Mouse (Mus musculus) embryonic facial prominence, embryonic 10.5 days (tissue): ENCODE measurements around the gene Cplx1. TPM values are rescaled to one million over a fixed set of nuclear protein-coding genes. Genes with fewer than 3 reads are reported as not detected.

ENCODE experiments used
- DNase-seq: peaks from one replicate; pipeline ENCODE4 v3.0.0-alpha.2; 2017; ENCODE audit warnings: low spot score
- H3K27ac ChIP-seq: fragments of 300-500 bp; sonication (generic); replicated peaks from 2 replicates; pipeline ENCODE4 v1.5.1; 2016; ENCODE audit warnings: mild to moderate bottlenecking
- H3K27me3 ChIP-seq: fragments of 300-500 bp; sonication (generic); replicated peaks from 2 replicates; pipeline ENCODE4 v1.6.1; 2016; ENCODE audit warnings: low read depth, mild to moderate bottlenecking; ENCODE audit not compliant: poor library complexity, severe bottlenecking
- H3K36me3 ChIP-seq: fragments of 300-500 bp; sonication (generic); replicated peaks from 2 replicates; pipeline ENCODE4 v1.6.1; 2016; ENCODE audit warnings: mild to moderate bottlenecking, moderate library complexity
- H3K4me1 ChIP-seq: fragments of 300-500 bp; sonication (generic); 2 replicates; pipeline ENCODE4 v1.6.1; 2016
- H3K4me3 ChIP-seq: fragments of 300-500 bp; sonication (generic); 2 replicates; pipeline ENCODE4 v1.5.1; 2016; ENCODE audit warnings: mild to moderate bottlenecking, moderate library complexity
- H3K9me3 ChIP-seq: fragments of 300-500 bp; sonication (generic); 2 replicates; pipeline ENCODE4 v1.6.1; 2016; ENCODE audit warnings: mild to moderate bottlenecking
- WGBS: fragments of 180-500 bp; shearing (Covaris S2); methylation state at CpG from one replicate; pipeline ENCODE4 v1.1.7; 2016; 5-methylcytosine and 5-hydroxymethylcytosine counted together
- polyA plus RNA-seq: library from polyadenylated mRNA; unstranded; fragments of >200 nt; fragmentation: Nextera tagmentation; extraction: Ambion mirVana; gene quantifications from 2 replicates; pipeline ENCODE4 v1.2.1, GENCODE M21; 2016

The Cplx1 gene
- polyA plus RNA-seq, 1 experiment from 2014 or later = 4.0 TPM

- H3K27me3 ChIP-seq = peaks cover 45% of the 10 kb centered on the region
- DNase-seq = no peak
- H3K36me3 ChIP-seq = no peaks in the 10 kb centered on the region
- H3K4me1 ChIP-seq = peaks cover 15% of the 10 kb centered on the region
- H3K27ac ChIP-seq = no peak overlapping the region
- 92% methylated on average over 5 of the region's 5 CpGs for WGBS
- H3K9me3 ChIP-seq = no peaks in the 10 kb centered on the region
- no peak overlapping the region for H3K4me3 ChIP-seq
Measured at GRCm38 (mm10) chr5:108547636-108548035, 2.2 kb downstream of the Cplx1 start.

- WGBS = 72% methylated on average over 7 of the region's 7 CpGs
- no peaks in the 10 kb centered on the region for H3K36me3 ChIP-seq
- no peaks in the 10 kb centered on the region for H3K4me1 ChIP-seq
- H3K4me3 ChIP-seq = no peak overlapping the region
- no peak overlapping the region for H3K27ac ChIP-seq
- peaks cover 14% of the 10 kb centered on the region for H3K27me3 ChIP-seq
- no peak for DNase-seq
- H3K9me3 ChIP-seq = no peaks in the 10 kb centered on the region
Measured at GRCm38 (mm10) chr5:108543516-108544291, 6.1 kb downstream of the Cplx1 start.

GRCm38 (mm10) chr5:108534188-108534587 is 15.6 kb downstream of the Cplx1 start:
- Histone ChIP-seq H3K36me3 (no peaks in the 10 kb centered on the region), H3K27me3 (no peaks in the 10 kb centered on the region), H3K4me3 (no peak overlapping the region), H3K9me3 (peaks cover 13% of the 10 kb centered on the region), H3K4me1 (no peaks in the 10 kb centered on the region), H3K27ac (no peak overlapping the region)
- DNase-seq = no peak
- WGBS = 96% methylated on average over 2 of the region's 2 CpGs

- Histone ChIP-seq H3K4me3 (no peak overlapping the region), H3K9me3 (no peaks in the 10 kb centered on the region), H3K36me3 (no peaks in the 10 kb centered on the region), H3K27ac (no peak overlapping the region), H3K4me1 (peaks cover 3% of the 10 kb centered on the region), H3K27me3 (no peaks in the 10 kb centered on the region)
- 82% methylated on average over 3 of the region's 3 CpGs for WGBS
- no peak for DNase-seq
Measured at GRCm38 (mm10) chr5:108522597-108522996, 27.2 kb downstream of the Cplx1 start.

GRCm38 (mm10) chr5:108521896-108522295 is 27.9 kb downstream of the Cplx1 start:
- Histone ChIP-seq H3K36me3 (no peaks in the 10 kb centered on the region), H3K9me3 (no peaks in the 10 kb centered on the region), H3K27me3 (no peaks in the 10 kb centered on the region), H3K4me1 (peaks cover 3% of the 10 kb centered on the region), H3K4me3 (no peak overlapping the region), H3K27ac (no peak overlapping the region)
- 79% methylated on average over 3 of the region's 3 CpGs for whole genome bisulfite sequencing
- DNase-seq = no peak

GRCm38 (mm10) chr5:108521016-108521415 is 28.8 kb downstream of the Cplx1 start:
- no peak overlapping the region for H3K4me3 ChIP-seq
- peaks cover 3% of the 10 kb centered on the region for H3K4me1 ChIP-seq
- H3K27ac ChIP-seq = no peak overlapping the region
- DNase-seq = no peak
- WGBS = 53% methylated on average over 2 of the region's 2 CpGs
- H3K36me3 ChIP-seq = no peaks in the 10 kb centered on the region
- no peaks in the 10 kb centered on the region for H3K27me3 ChIP-seq
- H3K9me3 ChIP-seq = no peaks in the 10 kb centered on the region

- WGBS = 79% methylated on average over 7 of the region's 7 CpGs
- Histone ChIP-seq H3K4me3 (no peak overlapping the region), H3K4me1 (peaks cover 3% of the 10 kb centered on the region), H3K27me3 (no peaks in the 10 kb centered on the region), H3K27ac (no peak overlapping the region), H3K9me3 (no peaks in the 10 kb centered on the region), H3K36me3 (no peaks in the 10 kb centered on the region)
- DNase-seq = no peak
Measured at GRCm38 (mm10) chr5:108520153-108520552, 29.7 kb downstream of the Cplx1 start.

GRCm38 (mm10) chr5:108518951-108519350 is 30.9 kb downstream of the Cplx1 start:
- Histone ChIP-seq H3K4me1 (peaks cover 3% of the 10 kb centered on the region), H3K9me3 (no peaks in the 10 kb centered on the region), H3K27ac (no peak overlapping the region), H3K27me3 (no peaks in the 10 kb centered on the region), H3K4me3 (no peak overlapping the region), H3K36me3 (no peaks in the 10 kb centered on the region)
- DNase-seq = no peak
- WGBS = 74% methylated on average over 5 of the region's 5 CpGs

GRCm38 (mm10) chr5:108518106-108518885 is 31.5 kb downstream of the Cplx1 start:
- H3K27me3 ChIP-seq = no peaks in the 10 kb centered on the region
- peaks cover 3% of the 10 kb centered on the region for H3K4me1 ChIP-seq
- no peaks in the 10 kb centered on the region for H3K36me3 ChIP-seq
- H3K4me3 ChIP-seq = no peak overlapping the region
- H3K9me3 ChIP-seq = no peaks in the 10 kb centered on the region
- 82% methylated on average over 9 of the region's 9 CpGs for WGBS
- no peak for DNase-seq
- H3K27ac ChIP-seq = no peak overlapping the region

- no peak for DNase-seq
- H3K27ac ChIP-seq = no peak overlapping the region
- 87% methylated on average over 3 of the region's 3 CpGs for WGBS
- H3K27me3 ChIP-seq = no peaks in the 10 kb centered on the region
- no peaks in the 10 kb centered on the region for H3K36me3 ChIP-seq
- H3K4me1 ChIP-seq = peaks cover 3% of the 10 kb centered on the region
- no peak overlapping the region for H3K4me3 ChIP-seq
- H3K9me3 ChIP-seq = no peaks in the 10 kb centered on the region
Measured at GRCm38 (mm10) chr5:108516655-108517054, 33.2 kb downstream of the Cplx1 start.

GRCm38 (mm10) chr5:108515581-108516361 is 34.1 kb downstream of the Cplx1 start:
- Histone ChIP-seq H3K9me3 (no peaks in the 10 kb centered on the region), H3K27me3 (no peaks in the 10 kb centered on the region), H3K36me3 (no peaks in the 10 kb centered on the region), H3K27ac (no peak overlapping the region), H3K4me1 (no peaks in the 10 kb centered on the region), H3K4me3 (no peak overlapping the region)
- DNase-seq = no peak
- WGBS = 74% methylated on average over 6 of the region's 6 CpGs

GRCm38 (mm10) chr5:108502286-108502685 is 47.5 kb downstream of the Cplx1 start:
- Histone ChIP-seq H3K4me3 (no peak overlapping the region), H3K9me3 (no peaks in the 10 kb centered on the region), H3K27ac (no peak overlapping the region), H3K36me3 (peaks cover 94% of the 10 kb centered on the region), H3K27me3 (no peaks in the 10 kb centered on the region), H3K4me1 (no peaks in the 10 kb centered on the region)
- WGBS = 91% methylated on average over 18 of the region's 18 CpGs
- no peak for DNase-seq
